Mouse (Mus musculus): ENCODE results near the gene Esf1.
"Not testable (repeated sequence)": the region's sequence is repeated elsewhere in the genome, so short reads cannot be mapped to it uniquely, and the experiment has no call there.

The Esf1 gene

DNA sequence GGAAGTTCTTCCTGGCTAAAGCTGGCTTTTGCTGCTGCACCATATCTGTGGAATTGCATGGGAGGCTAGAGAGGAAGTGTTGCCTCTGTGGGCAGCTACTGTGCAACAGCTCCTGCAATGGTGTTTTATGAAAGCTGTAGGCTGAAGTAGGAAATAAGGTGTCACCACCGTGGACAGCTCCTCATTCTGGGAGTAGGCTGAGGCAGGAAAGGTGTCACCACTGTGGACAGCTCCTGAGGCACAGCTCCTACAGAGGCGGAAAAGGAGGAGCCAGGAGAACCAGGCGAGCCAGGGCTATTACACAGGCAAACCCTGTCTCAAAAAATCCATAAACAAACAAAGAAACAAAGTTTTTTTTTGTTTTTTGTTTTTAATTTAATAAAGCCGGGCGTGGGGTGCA lies 74.3 kb downstream of the Esf1 start:
- DNase-seq (ENCODE audit: low spot score in 2 of 2), result no peak

DNA sequence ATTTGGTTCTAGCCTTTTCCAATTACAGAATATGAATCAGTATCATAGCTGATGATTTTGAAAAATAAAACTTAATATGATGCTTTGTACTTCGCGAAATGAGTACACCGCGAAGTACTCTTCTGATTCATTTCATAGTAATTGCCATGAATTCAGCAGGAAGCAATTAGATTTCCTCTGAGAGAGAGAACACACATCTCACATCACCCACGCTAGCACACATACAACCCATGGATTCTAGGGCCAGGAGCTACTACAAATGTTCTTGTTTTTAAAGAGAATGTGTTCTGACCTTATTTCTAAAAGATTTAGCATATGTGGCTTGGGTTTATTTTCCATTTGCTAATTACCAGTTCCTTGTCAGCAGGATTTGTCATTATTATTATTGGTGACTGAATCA lies 76.9 kb downstream of the Esf1 start:
- DNase-seq (ENCODE audit: low spot score in 2 of 2), result no peak

DNA sequence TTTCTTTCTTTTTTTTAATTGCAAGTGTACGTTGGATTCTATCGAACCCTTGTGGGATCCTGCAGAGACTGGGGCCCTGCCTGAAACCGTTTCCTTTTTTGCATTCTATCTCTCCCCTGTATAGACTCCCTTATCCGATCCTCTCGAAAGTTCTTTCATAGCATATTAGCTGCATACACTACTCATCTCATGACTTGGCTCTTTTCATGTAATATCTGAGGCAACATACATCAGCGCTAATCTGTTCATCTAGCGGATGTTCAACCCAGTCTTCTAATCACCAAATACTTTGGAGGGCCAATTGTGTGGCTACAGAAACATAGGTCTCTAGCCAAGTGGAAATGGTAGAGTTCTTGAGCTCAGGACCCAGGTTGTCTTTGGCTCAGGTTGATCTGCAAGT lies 86.1 kb downstream of the Esf1 start:
- no peak for DNase-seq (ENCODE audit: low spot score in 2 of 2)

DNA sequence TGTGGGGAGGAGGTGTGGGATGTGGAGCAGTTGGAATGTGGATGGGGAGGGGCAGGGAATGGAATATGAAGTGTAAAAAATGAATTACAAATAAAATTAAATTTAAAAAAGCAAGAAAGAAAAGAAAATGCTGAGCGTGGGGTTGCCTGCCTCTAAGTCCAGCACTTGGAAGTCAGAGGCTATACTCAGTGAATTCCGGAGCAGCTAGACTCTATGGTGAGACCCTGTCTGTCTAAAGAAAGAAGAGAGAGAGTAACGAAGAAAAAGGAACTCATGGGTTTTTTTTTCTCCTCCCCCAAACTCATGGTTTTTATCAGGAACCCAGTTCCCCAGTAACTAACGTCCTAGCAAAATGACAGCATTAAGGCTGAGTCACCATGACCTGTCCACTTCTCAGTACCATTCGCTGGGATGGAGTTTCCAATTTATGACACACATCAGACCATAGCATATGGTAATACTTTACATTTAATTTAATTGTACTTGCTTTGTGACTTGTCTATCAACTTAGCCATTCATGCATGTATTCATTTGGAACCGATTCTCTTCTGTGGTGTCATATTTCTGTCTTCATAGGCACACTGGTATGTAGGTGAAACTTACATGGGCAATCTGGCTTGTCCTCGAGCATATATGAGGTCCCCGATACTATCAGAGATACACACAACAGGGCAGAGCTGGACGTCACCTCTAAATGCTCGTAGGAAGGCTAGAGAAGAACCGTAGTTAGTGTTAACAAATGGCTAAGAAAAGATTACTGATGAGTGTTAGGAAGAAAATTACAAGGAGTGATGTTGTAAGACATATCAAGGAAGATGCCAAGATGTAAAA lies 89.4 kb downstream of the Esf1 start:
- DNase-seq (ENCODE audit: low spot score in 2 of 2), result no peak

DNA sequence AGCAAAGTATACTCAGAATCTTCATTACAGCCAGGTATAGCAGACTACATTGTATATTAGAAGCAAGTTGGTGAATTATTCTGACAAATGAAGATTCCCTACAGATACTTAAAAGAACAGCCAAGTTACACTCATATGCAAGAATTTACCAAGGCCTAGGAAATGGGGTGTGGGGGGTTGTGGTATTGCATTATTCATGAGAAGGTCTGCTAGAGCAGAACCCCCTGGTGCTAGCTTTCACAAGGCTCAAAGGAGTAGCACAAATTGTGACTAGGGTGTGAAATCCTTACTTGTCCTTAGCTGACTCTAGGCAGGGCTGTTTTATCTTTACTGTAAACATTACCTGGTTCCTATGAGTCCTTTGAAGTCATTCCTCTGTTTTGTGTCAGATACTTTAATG lies 91.1 kb downstream of the Esf1 start:
- not testable (repeated sequence) for DNase-seq (ENCODE audit: low spot score in 2 of 2)

DNA sequence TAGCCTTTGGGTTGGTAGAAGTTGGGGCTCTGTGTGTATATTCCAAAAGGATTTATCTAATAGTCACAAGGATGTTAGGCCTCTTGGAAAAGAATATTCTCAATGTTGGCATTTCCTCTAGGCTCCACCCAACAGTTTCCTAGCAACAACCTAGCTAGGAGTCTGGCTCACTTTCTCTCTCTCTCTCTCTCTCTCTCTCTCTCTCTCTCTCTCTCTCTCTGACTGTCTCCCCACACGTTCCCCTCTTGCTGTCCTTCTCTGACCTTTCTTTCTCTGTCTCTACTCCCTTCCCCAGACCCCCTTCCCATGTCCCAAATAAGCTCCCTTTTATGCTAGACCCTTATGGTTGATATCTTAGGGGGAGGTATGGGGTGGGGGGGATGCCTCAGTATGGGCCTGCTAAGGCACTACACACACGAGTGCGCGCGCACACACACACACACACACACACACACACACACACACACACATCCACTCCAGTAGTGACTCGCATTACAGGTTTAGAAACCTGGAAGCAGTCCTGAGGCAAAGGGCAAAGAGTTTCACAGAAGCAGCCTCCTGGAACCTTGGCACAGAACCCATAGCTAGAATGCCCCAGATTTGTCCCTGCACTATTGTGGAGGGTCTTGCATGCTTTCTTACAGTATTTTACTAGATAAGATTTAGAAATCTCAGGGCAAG lies 91.6 kb downstream of the Esf1 start:
- DNase-seq (ENCODE audit: low spot score in 2 of 2), result no peak

DNA sequence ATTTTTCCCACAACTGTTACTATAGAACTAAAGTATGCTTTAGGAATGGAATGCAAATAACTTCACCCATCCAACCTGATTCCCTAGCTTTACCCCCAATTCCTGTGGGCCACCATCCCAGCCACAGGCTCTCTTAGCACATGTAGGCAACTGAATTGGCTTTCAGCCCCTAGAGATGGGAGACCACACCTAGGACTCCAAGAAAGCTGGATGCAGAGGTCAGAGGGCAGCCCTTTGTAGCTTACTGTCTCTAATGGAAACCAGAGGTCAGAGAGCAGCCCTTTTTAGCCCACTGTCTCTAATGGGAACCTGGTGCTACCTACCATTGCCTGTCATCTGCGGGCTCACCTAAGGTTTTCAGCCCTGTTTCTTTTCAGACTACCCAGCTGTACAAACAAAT lies 92.9 kb downstream of the Esf1 start:
- DNase-seq (ENCODE audit: low spot score in 2 of 2), result no peak

DNA sequence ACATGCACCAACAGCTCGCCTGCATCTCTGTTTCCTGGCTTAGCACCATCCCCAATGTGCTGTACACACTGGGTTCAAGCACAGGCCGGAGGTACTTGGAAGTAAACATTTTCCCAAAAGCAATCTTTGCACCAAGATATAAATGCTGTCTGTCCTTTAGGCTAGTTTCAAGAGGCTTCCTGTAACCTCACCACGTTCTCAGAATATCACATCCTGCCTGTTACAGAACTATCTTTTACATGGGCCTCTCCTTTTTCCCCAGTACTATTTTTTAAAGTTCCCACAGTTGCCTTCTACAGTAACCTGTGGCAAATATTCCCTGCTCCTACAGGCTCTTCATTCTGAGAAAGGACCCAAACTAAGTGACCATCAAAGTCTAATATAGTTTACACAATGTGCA lies 95.2 kb downstream of the Esf1 start:
- DNase-seq (ENCODE audit: low spot score in 2 of 2), result no peak
